In genomic region chrX:47976551-47976950, GRCm38 (mm10) we compare ENCODE assay signal across 10 mouse cellular contexts. TPM values are rescaled to one million over a fixed set of nuclear protein-coding genes. Genes with fewer than 3 reads are reported as not detected.
DNase-seq lines count a peak whose midpoint lies in the region; ATAC-seq and TF ChIP-seq lines count a peak whose summit lies in the region.
"Had no signal": no experiment of that assay in that cellular context is flagged by ENCODE, and none has a peak within 500 bp of the region (broad histone marks: within the 10 kb centered on the region; RNA-seq: fewer than 3 reads in every experiment).

No protein-coding gene starts in this region.

- no peaks in the 10 kb centered on the region for H3K27me3 ChIP-seq in heart, embryonic 11.5 days (ENCODE audit: control insufficient read depth, insufficient read depth, low read length)
- H3K27me3 ChIP-seq in intestine, postnatal 0 days (replicated peaks; ENCODE audit: control insufficient read depth, insufficient read depth, low read length) = no peaks in the 10 kb centered on the region
- H3K27me3 ChIP-seq in cerebellum, adult 2 months (ENCODE audit: control insufficient read depth, insufficient read depth, low read length) = no peaks in the 10 kb centered on the region
- H3K27me3 ChIP-seq: limb, embryonic 15.5 days had no signal

- no peak overlapping the region for H3K27ac ChIP-seq in heart, embryonic 11.5 days (ENCODE audit: low read depth, low read length)
- H3K27ac ChIP-seq in intestine, postnatal 0 days (ENCODE audit: low read depth, low read length) = no peak overlapping the region
- H3K27ac ChIP-seq in cerebellum, adult 2 months (ENCODE audit: insufficient read depth, low read length) = no peak overlapping the region
- H3K27ac ChIP-seq: kidney, postnatal 0 days; limb, embryonic 15.5 days had no signal

- DNase-seq in heart, adult 9 months (ENCODE audit: low spot score in 2 of 2) = peak; percentile 47 to 52
- peak; percentile 94 for DNase-seq in 3T3-L1 (ENCODE audit: low read depth, low spot score)
- peak; percentile 42 for DNase-seq in Muller cell, postnatal 12 days (ENCODE audit: inconsistent ontology term)
- no peak for DNase-seq in cerebellum, adult 2 months
- no peak for DNase-seq in spleen, postnatal 14 days (ENCODE audit: low spot score in 2 of 2)
- DNase-seq in cerebellum, adult 9-10 months = no peak

- TF ChIP-seq POLR2A in cerebellum, adult 2 months (IDR thresholded peaks at IDR 0.05; ENCODE audit: borderline replicate concordance, insufficient read depth, low read length) = no peak

- H3K9me3 ChIP-seq in heart, embryonic 11.5 days (replicated peaks; ENCODE audit: control insufficient read depth, low read length) = no peaks in the 10 kb centered on the region
- no peaks in the 10 kb centered on the region for H3K9me3 ChIP-seq in intestine, postnatal 0 days (ENCODE audit: control insufficient read depth)
- H3K9me3 ChIP-seq: limb, embryonic 15.5 days had no signal

- no peak overlapping the region for H3K4me2 ChIP-seq in heart, embryonic 11.5 days
- no peak overlapping the region for H3K4me2 ChIP-seq in intestine, postnatal 0 days (replicated peaks; ENCODE audit: low read depth)
- H3K4me2 ChIP-seq: limb, embryonic 15.5 days had no signal

- ATAC-seq in heart, embryonic 11.5 days (replicated peaks; ENCODE audit: insufficient number of reproducible peaks, low FRiP score, low TSS enrichment) = no peak
- peak; percentile 80 for ATAC-seq in intestine, postnatal 0 days

- TF ChIP-seq CTCF in intestine, postnatal 0 days (IDR thresholded peaks at IDR 0.05; ENCODE audit: low read depth) = no peak
- no peak for TF ChIP-seq CTCF in cerebellum, adult 2 months (IDR thresholded peaks at IDR 0.05; ENCODE audit: borderline replicate concordance, insufficient read depth, low read depth, low read length)

- WGBS in heart, embryonic 11.5 days (ENCODE audit: insufficient replicate concordance) = 67% methylated on average over 4 of the region's 4 CpGs
- WGBS in intestine, postnatal 0 days = 43% methylated on average over 4 of the region's 4 CpGs
- WGBS in cerebellum, adult 2 months = 76% methylated on average over 4 of the region's 4 CpGs

- H3K9ac ChIP-seq in heart, embryonic 11.5 days (ENCODE audit: low read depth, low read length) = no peak overlapping the region
- H3K9ac ChIP-seq in intestine, postnatal 0 days (ENCODE audit: low read depth, low read length) = no peak overlapping the region
- H3K9ac ChIP-seq: limb, embryonic 15.5 days had no signal

- no peak overlapping the region for H3K4me3 ChIP-seq in heart, embryonic 11.5 days (ENCODE audit: low read depth, low read length)
- no peak overlapping the region for H3K4me3 ChIP-seq in intestine, postnatal 0 days (ENCODE audit: low read depth, low read length)
- no peak overlapping the region for H3K4me3 ChIP-seq in cerebellum, adult 2 months (replicated peaks; ENCODE audit: insufficient read depth, low read depth, low read length)
- H3K4me3 ChIP-seq: limb, embryonic 15.5 days had no signal

- no peaks in the 10 kb centered on the region for H3K36me3 ChIP-seq in heart, embryonic 11.5 days (ENCODE audit: control insufficient read depth, insufficient read depth, low read length)
- H3K36me3 ChIP-seq in intestine, postnatal 0 days (ENCODE audit: control insufficient read depth, insufficient read depth) = no peaks in the 10 kb centered on the region
- H3K36me3 ChIP-seq: limb, embryonic 15.5 days had no signal

- H3K4me1 ChIP-seq in heart, embryonic 11.5 days (ENCODE audit: control insufficient read depth, insufficient read depth, low read length) = no peaks in the 10 kb centered on the region
- H3K4me1 ChIP-seq in intestine, postnatal 0 days (replicated peaks; ENCODE audit: control insufficient read depth, insufficient read depth, low read length) = no peaks in the 10 kb centered on the region
- no peaks in the 10 kb centered on the region for H3K4me1 ChIP-seq in cerebellum, adult 2 months (ENCODE audit: control insufficient read depth, insufficient read depth, low read length)
- H3K4me1 ChIP-seq: limb, embryonic 15.5 days had no signal

RNA-seq across cellular contexts. Expression of gene Apln, which starts 58.1 kb away (rescaled TPM):
- polyA plus RNA-seq in heart, embryonic 11.5 days (2014; fragmentation: Nextera tagmentation; extraction: Ambion mirVana) = 0.84 and 0.93 TPM in 2 replicates
- polyA plus RNA-seq in intestine, postnatal 0 days (2015; fragmentation: Nextera tagmentation; extraction: Ambion mirVana) = 3.5 and 4.0 TPM in 2 replicates
- polyA plus RNA-seq in cerebellum, adult 2 months (2012; rRNA removed) = 20.0 and 24.9 TPM in 2 replicates

Comparison
In these comparisons a context has a peak if more than half of its experiments do, and no peak if none do; other contexts are left out.
1. DNase-seq: peak in heart, adult 9 months (2 of 2), 3T3-L1 (single experiment) and Muller cell, postnatal 12 days (single experiment); none in cerebellum, adult 2 months (0 of 2), spleen, postnatal 14 days (0 of 2) and cerebellum, adult 9-10 months (single experiment).